Mouse (Mus musculus) liver, adult 2 months (tissue): ENCODE results near the gene Zfp750. TPM values are rescaled to one million over a fixed set of nuclear protein-coding genes. Genes with fewer than 3 reads are reported as not detected.

Experiments used
- DNase-seq: peaks from one replicate; pipeline ENCODE4 v3.0.0-alpha.2; 2011; ENCODE audit warnings: low read depth, low spot score; ENCODE audit errors: extremely low read depth
- H3K27ac ChIP-seq: fragments of 200-500 bp; replicated peaks from 2 replicates; pipeline ENCODE4 v1.5.1; 2012; ENCODE audit warnings: low read depth, mild to moderate bottlenecking, control low read depth, inconsistent platforms, low read length; ENCODE audit not compliant: insufficient read depth
- H3K27me3 ChIP-seq: fragments of 200-500 bp; 2 replicates; pipeline ENCODE4 v1.6.1; 2012; ENCODE audit warnings: mild to moderate bottlenecking, moderate library complexity, low read length, inconsistent platforms; ENCODE audit not compliant: control insufficient read depth, insufficient read depth
- H3K36me3 ChIP-seq: fragments of 200-500 bp; 2 replicates; pipeline ENCODE4 v1.6.1; 2012; ENCODE audit warnings: low read length, inconsistent platforms; ENCODE audit not compliant: control insufficient read depth, insufficient read depth
- H3K4me1 ChIP-seq: fragments of 200-500 bp; 2 replicates; pipeline ENCODE4 v1.6.1; 2011; ENCODE audit warnings: low read length; ENCODE audit not compliant: control insufficient read depth, insufficient read depth
- H3K4me3 ChIP-seq: fragments of 200-500 bp; 2 replicates; pipeline ENCODE4 v1.5.1; 2011; ENCODE audit warnings: low read depth, mild to moderate bottlenecking, control low read depth, low read length, moderate library complexity; ENCODE audit not compliant: insufficient read depth
- H3K79me2 ChIP-seq: fragments of 200-500 bp; 2 replicates; pipeline ENCODE4 v1.6.1; 2012; ENCODE audit warnings: inconsistent platforms, mild to moderate bottlenecking, low read length, moderate library complexity; ENCODE audit not compliant: control insufficient read depth, insufficient read depth
- H3K9ac ChIP-seq: fragments of 200-500 bp; 2 replicates; pipeline ENCODE4 v1.6.1; 2012; ENCODE audit warnings: low read depth, mild to moderate bottlenecking, control low read depth, inconsistent platforms, low read length
- CTCF ChIP-seq: fragments of 200-500 bp; IDR thresholded peaks from 2 replicates; pipeline ENCODE4 v1.5.1; 2011; ENCODE audit warnings: low read depth, low read length, control low read depth
- POLR2A ChIP-seq: fragments of 200-500 bp; IDR thresholded peaks from 2 replicates; pipeline ENCODE4 v1.6.1; 2011; ENCODE audit warnings: low read length, control low read depth; ENCODE audit not compliant: insufficient read depth; ENCODE audit errors: extremely low read depth
- WGBS: fragments of 180-500 bp; shearing (Covaris S2); methylation state at CpG from one replicate; pipeline ENCODE4 v1.1.7; 2018; 5-methylcytosine and 5-hydroxymethylcytosine counted together
- polyA plus RNA-seq: library from polyadenylated mRNA; depleted of rRNA; stranded (reverse); fragments of >200 nt; gene quantifications from 2 replicates; pipeline ENCODE4 v1.2.3, GENCODE M21; 2012
- total RNA-seq: library from RNA; depleted of rRNA; stranded (reverse); fragments of >200 nt; gene quantifications from 2 replicates; pipeline ENCODE4 v1.2.3, GENCODE M21; 2014

Zfp750 gene
- total and polyA plus RNA-seq, 2 experiments = 1.0 to 3.5 TPM

DNA sequence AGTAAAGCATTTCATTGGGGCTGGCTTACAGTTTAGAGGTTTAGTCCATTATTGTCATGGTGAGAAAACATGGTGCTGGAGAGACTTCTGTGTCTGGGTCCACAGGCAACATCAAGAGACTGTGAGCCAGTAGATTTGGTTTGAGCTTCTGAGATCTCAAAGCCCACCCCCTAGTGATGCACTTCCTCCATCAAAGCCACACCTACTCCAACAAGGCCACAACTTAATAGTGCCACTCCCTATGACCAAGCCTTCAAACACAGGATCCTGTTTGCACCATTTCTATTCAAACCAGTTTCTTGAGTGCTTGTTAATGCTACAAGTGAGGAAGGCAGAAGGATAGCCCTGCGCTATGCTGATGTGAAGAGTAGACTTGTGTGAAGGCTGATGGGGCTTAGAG lies 38.8 kb upstream of the Zfp750 start:
- TF ChIP-seq POLR2A (no peak), CTCF (no peak)
- DNase-seq = no peak
- H3K27ac ChIP-seq = no peak overlapping the region
- no peaks in the 10 kb centered on the region for H3K79me2 ChIP-seq
- H3K27me3 ChIP-seq = no peaks in the 10 kb centered on the region
- no peak overlapping the region for H3K4me3 ChIP-seq
- WGBS = 100% methylated on average over 1 of the region's 1 CpGs
- H3K36me3 ChIP-seq = no peaks in the 10 kb centered on the region
- no peaks in the 10 kb centered on the region for H3K4me1 ChIP-seq
- H3K9ac ChIP-seq = no peak overlapping the region

DNA sequence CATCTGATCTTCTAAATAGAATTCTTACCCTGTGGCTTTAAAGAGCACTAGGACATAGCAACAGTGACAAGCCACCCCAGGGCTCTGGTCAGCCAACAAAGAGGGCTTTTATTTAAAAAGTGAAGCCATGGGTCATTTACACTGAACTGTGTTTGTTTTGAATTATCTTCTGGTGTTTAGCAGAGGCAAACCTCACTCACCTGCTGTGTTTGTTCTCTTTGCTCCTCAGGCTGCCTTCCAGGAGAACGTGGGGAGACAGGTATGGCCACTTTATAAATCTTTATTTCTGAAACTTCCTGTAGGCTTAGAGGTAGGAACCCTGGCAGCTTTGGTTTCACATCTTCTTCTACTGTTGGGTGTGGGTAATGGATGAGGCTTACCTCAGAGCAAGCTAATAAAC lies 37.6 kb upstream of the Zfp750 start:
- H3K4me1 ChIP-seq = no peaks in the 10 kb centered on the region
- DNase-seq = no peak
- 32% methylated on average over 1 of the region's 1 CpGs for WGBS
- no peaks in the 10 kb centered on the region for H3K79me2 ChIP-seq
- no peak overlapping the region for H3K4me3 ChIP-seq
- H3K36me3 ChIP-seq = no peaks in the 10 kb centered on the region
- H3K27ac ChIP-seq = no peak overlapping the region
- no peaks in the 10 kb centered on the region for H3K27me3 ChIP-seq
- TF ChIP-seq CTCF = no peak
- TF ChIP-seq POLR2A = no peak
- no peak overlapping the region for H3K9ac ChIP-seq

DNA sequence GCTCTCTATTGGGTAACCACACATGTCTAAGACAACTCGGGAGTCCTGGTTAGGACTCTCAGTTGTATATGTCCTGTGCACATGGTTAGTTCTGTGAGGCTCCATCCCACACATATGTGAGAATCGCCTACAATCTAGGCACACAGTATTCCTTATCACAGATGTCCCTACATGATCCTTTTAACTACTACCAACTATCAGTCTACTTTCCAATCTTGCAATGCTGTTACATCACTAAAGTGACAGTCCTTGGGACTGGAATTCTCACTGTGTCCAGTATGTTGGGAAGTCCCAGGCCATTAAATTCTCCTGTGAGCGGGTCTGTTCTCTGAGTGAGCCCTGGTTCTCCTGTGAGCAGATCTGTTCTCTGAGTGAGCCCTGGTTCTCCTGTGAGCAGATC lies 34.3 kb upstream of the Zfp750 start:
- 98% methylated on average over 3 of the region's 3 CpGs for WGBS
- no peak for DNase-seq
- no peaks in the 10 kb centered on the region for H3K79me2 ChIP-seq
- no peak overlapping the region for H3K27ac ChIP-seq
- H3K36me3 ChIP-seq = no peaks in the 10 kb centered on the region
- H3K9ac ChIP-seq = no peak overlapping the region
- H3K4me3 ChIP-seq = no peak overlapping the region
- TF ChIP-seq POLR2A (no peak), CTCF (no peak)
- no peaks in the 10 kb centered on the region for H3K27me3 ChIP-seq
- peaks cover 9% of the 10 kb centered on the region; the same call in 1 of the 2 replicates for H3K4me1 ChIP-seq

DNA sequence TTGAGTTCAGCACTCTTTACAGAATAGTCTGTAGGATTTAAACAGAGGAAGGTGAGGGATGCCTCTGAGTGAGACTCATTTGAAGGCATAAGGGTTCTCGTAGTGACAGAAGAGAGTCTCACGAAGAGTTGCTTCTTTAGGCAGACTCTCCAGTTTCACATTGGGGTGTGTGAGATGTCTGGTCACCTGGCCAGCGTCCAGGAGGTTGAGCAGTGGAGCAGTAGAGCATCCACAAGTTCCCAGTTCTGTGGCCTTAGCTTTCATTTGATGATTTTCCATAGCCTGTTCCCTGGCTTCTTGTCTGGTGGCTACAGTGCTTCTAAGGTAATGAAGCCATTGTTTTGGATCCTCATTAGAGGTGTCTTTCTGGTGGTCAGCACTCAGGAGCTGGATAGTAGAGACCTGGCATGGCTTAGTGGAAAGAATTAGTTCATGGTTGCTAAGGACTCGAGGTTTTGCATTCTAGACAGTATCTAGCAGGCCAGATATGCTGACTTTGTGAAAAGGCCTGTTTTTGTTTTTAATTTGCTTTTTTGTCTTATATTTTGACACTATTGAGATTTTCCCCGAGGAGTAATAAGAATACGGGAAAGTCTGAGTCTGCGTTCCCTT lies 33.8 kb upstream of the Zfp750 start:
- H3K27ac ChIP-seq = no peak overlapping the region
- H3K36me3 ChIP-seq = no peaks in the 10 kb centered on the region
- H3K9ac ChIP-seq = no peak overlapping the region
- no peak for DNase-seq
- TF ChIP-seq CTCF (no peak), POLR2A (no peak)
- 89% methylated on average over 7 of the region's 7 CpGs for WGBS
- no peaks in the 10 kb centered on the region for H3K27me3 ChIP-seq
- H3K4me1 ChIP-seq = peaks cover 9% of the 10 kb centered on the region; the same call in 1 of the 2 replicates
- no peaks in the 10 kb centered on the region for H3K79me2 ChIP-seq
- no peak overlapping the region for H3K4me3 ChIP-seq

- no peak for DNase-seq
- H3K36me3 ChIP-seq = no peaks in the 10 kb centered on the region
- peaks cover 11% of the 10 kb centered on the region; the same call in 1 of the 2 replicates for H3K4me1 ChIP-seq
- WGBS = 70% methylated on average over 4 of the region's 4 CpGs
- H3K27ac ChIP-seq = no peak overlapping the region
- H3K4me3 ChIP-seq = no peak overlapping the region
- no peaks in the 10 kb centered on the region for H3K79me2 ChIP-seq
- no peaks in the 10 kb centered on the region for H3K27me3 ChIP-seq
- H3K9ac ChIP-seq = no peak overlapping the region
- TF ChIP-seq POLR2A (no peak), CTCF (no peak)
Observed at GRCm38 (mm10) chr11:121552167-121552566, 33.0 kb upstream of the Zfp750 start.

- DNase-seq = no peak
- H3K9ac ChIP-seq = no peak overlapping the region
- H3K36me3 ChIP-seq = no peaks in the 10 kb centered on the region
- WGBS = 65% methylated on average over 5 of the region's 5 CpGs
- TF ChIP-seq CTCF (no peak), POLR2A (no peak)
- no peaks in the 10 kb centered on the region for H3K79me2 ChIP-seq
- H3K4me1 ChIP-seq = peaks cover 11% of the 10 kb centered on the region; the same call in 1 of the 2 replicates
- no peak overlapping the region for H3K4me3 ChIP-seq
- H3K27me3 ChIP-seq = no peaks in the 10 kb centered on the region
- no peak overlapping the region for H3K27ac ChIP-seq
Observed at GRCm38 (mm10) chr11:121551206-121551799, 32.2 kb upstream of the Zfp750 start.
